ENCODE assay signal across 14 mouse cellular contexts in genomic region chr2:48520535-48520971, GRCm38 (mm10).
DNase-seq lines count a peak whose midpoint lies in the region; ATAC-seq lines count a peak whose summit lies in the region.
"Had no signal": no experiment of that assay in that cellular context is flagged by ENCODE, and none has a peak within 500 bp of the region (broad histone marks: within the 10 kb centered on the region; RNA-seq: fewer than 3 reads in every experiment).

No protein-coding gene starts in this region.

- ATAC-seq in heart, embryonic 12.5 days (ENCODE audit: insufficient number of reproducible peaks, low FRiP score), result no peak
- ATAC-seq in embryonic facial prominence, embryonic 11.5 days (replicated peaks; ENCODE audit: insufficient number of reproducible peaks, low FRiP score, low TSS enrichment, low read depth), result no peak; the same call in 1 of the 2 replicates
- ATAC-seq in forebrain, embryonic 16.5 days, result no peak
- no peak for ATAC-seq in cerebellum, adult (ENCODE audit: insufficient number of reproducible peaks, low FRiP score, low TSS enrichment)
- ATAC-seq: hindbrain, postnatal 0 days; midbrain, embryonic 13.5 days had no signal

- H3K4me1 ChIP-seq in heart, embryonic 12.5 days (replicated peaks), result no peaks in the 10 kb centered on the region
- H3K4me1 ChIP-seq in embryonic facial prominence, embryonic 11.5 days (ENCODE audit: control insufficient read depth, insufficient read depth, low read length), result no peaks in the 10 kb centered on the region
- H3K4me1 ChIP-seq in forebrain, embryonic 16.5 days (replicated peaks; ENCODE audit: control insufficient read depth, insufficient read depth, low read length), result no peaks in the 10 kb centered on the region
- H3K4me1 ChIP-seq: kidney, embryonic 15.5 days; midbrain, embryonic 13.5 days had no signal

- H3K27ac ChIP-seq in heart, embryonic 12.5 days (ENCODE audit: poor library complexity, severe bottlenecking), result no peak overlapping the region
- H3K27ac ChIP-seq in embryonic facial prominence, embryonic 11.5 days (replicated peaks; ENCODE audit: low read depth, low read length), result no peak overlapping the region
- no peak overlapping the region for H3K27ac ChIP-seq in forebrain, embryonic 16.5 days (ENCODE audit: low read length)
- H3K27ac ChIP-seq: hindbrain, postnatal 0 days; kidney, embryonic 15.5 days; midbrain, embryonic 13.5 days had no signal

- H3K4me2 ChIP-seq in heart, embryonic 12.5 days, result no peak overlapping the region
- H3K4me2 ChIP-seq in embryonic facial prominence, embryonic 11.5 days (ENCODE audit: low read depth, low read length), result no peak overlapping the region
- H3K4me2 ChIP-seq in forebrain, embryonic 16.5 days (ENCODE audit: low read length), result no peak overlapping the region
- H3K4me2 ChIP-seq: kidney, embryonic 15.5 days; lung, embryonic 14.5 days; midbrain, embryonic 13.5 days had no signal

- no peak overlapping the region for H3K4me3 ChIP-seq in heart, embryonic 12.5 days
- no peak overlapping the region for H3K4me3 ChIP-seq in embryonic facial prominence, embryonic 11.5 days (ENCODE audit: low read depth, low read length)
- H3K4me3 ChIP-seq in forebrain, embryonic 16.5 days (replicated peaks; ENCODE audit: low read length), result no peak overlapping the region
- H3K4me3 ChIP-seq: kidney, embryonic 15.5 days; midbrain, embryonic 13.5 days had no signal

- no peak overlapping the region for H3K9ac ChIP-seq in heart, embryonic 12.5 days
- no peak overlapping the region for H3K9ac ChIP-seq in embryonic facial prominence, embryonic 11.5 days (replicated peaks; ENCODE audit: low read length)
- no peak overlapping the region for H3K9ac ChIP-seq in forebrain, embryonic 16.5 days (replicated peaks; ENCODE audit: low read depth, low read length)
- H3K9ac ChIP-seq: kidney, embryonic 15.5 days; lung, embryonic 14.5 days; midbrain, embryonic 13.5 days had no signal

- WGBS in heart, embryonic 12.5 days, result 57% methylated on average over 2 of the region's 2 CpGs
- WGBS in embryonic facial prominence, embryonic 11.5 days, result 45% methylated on average over 2 of the region's 2 CpGs
- WGBS in forebrain, embryonic 16.5 days, result 56% methylated on average over 2 of the region's 2 CpGs

- H3K9me3 ChIP-seq in heart, embryonic 12.5 days (replicated peaks), result no peaks in the 10 kb centered on the region
- no peaks in the 10 kb centered on the region for H3K9me3 ChIP-seq in embryonic facial prominence, embryonic 11.5 days (replicated peaks; ENCODE audit: control insufficient read depth, low read length)
- H3K9me3 ChIP-seq in forebrain, embryonic 16.5 days (ENCODE audit: control insufficient read depth, low read length), result no peaks in the 10 kb centered on the region
- H3K9me3 ChIP-seq: G1E; kidney, embryonic 15.5 days; midbrain, embryonic 13.5 days had no signal

- H3K36me3 ChIP-seq in heart, embryonic 12.5 days, result no peaks in the 10 kb centered on the region
- no peaks in the 10 kb centered on the region for H3K36me3 ChIP-seq in embryonic facial prominence, embryonic 11.5 days (replicated peaks; ENCODE audit: control insufficient read depth, insufficient read depth, low read depth, low read length)
- H3K36me3 ChIP-seq in forebrain, embryonic 16.5 days (ENCODE audit: control insufficient read depth, insufficient read depth), result no peaks in the 10 kb centered on the region
- H3K36me3 ChIP-seq: G1E; kidney, embryonic 15.5 days; midbrain, embryonic 13.5 days had no signal

- peak; percentile 21 to 28 for DNase-seq in heart, adult 18-20 months
- DNase-seq in embryonic facial prominence, embryonic 11.5 days (ENCODE audit: low spot score), result peak; percentile 47
- peak; percentile 69 for DNase-seq in gastrocnemius, postnatal 25 days
- DNase-seq in lung, postnatal 36 days, result peak; percentile 67
- DNase-seq in B cell, adult 2 months, result no peak
- DNase-seq: adrenal gland, postnatal 36 days; lung, embryonic 14.5 days had no signal

- no peaks in the 10 kb centered on the region for H3K27me3 ChIP-seq in heart, embryonic 12.5 days (replicated peaks)
- H3K27me3 ChIP-seq in embryonic facial prominence, embryonic 11.5 days (ENCODE audit: control insufficient read depth, insufficient read depth, low read length), result no peaks in the 10 kb centered on the region
- H3K27me3 ChIP-seq in forebrain, embryonic 16.5 days (replicated peaks; ENCODE audit: control insufficient read depth, insufficient read depth, low read length), result no peaks in the 10 kb centered on the region
- H3K27me3 ChIP-seq: kidney, embryonic 15.5 days; midbrain, embryonic 13.5 days had no signal

Comparison
In these comparisons a context has a peak if more than half of its experiments do, and no peak if none do; other contexts are left out.
1. DNase-seq: peak in heart, adult 18-20 months (2 of 2), embryonic facial prominence, embryonic 11.5 days (single experiment), gastrocnemius, postnatal 25 days (single experiment) and lung, postnatal 36 days (single experiment); none in B cell, adult 2 months (0 of 2).